Mouse (Mus musculus): Measurements from ENCODE around the gene Gm21964.

DNA sequence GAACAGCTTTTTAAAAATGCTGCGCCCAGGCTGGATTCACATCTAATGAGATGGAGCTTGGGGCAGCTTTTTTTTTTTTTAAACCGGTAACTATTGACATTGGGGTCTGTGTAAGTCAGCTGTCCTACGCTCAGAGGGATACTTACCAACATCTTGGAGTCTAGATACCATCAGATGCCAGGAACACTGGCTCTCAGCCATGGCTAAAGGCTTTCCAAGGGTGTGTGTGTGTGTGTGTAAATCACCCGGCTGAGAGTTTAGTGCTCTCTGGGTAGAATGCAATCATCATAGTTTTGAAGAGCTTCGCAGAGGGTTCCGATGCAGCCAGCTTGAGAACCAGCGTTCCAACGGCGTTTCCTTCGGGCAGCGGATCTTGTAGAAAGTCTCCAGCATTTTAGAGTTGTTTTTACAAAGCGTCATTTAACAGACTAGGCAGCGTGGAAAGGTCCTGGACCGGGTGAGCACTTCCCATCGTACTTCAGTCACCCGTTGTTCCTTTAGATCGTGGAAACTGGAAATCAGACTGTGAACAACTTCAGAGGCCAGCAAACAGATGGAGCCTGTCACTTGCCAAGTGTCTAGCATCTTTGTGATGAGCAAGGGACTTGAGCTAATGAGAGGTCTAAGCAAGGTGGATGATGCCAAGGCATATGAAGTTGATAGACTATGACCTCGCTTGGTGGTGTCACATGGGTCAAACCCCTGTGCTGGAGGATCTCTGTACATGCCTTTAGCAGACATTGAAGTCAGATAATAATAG is 36.2 kb upstream of the Gm21964 start:
- TF ChIP-seq CTCF (IDR thresholded peaks at IDR 0.05; ENCODE audit: extremely low read depth, insufficient read depth, low read length) (no peak), POLR2A (IDR thresholded peaks at IDR 0.05; ENCODE audit: extremely low read depth, insufficient read depth, low read length) (no peak)

Data from cortical plate, adult 2 months (tissue).